Mouse (Mus musculus) CD4-positive helper T cell, adult 2 months (primary cell): ENCODE data around the gene Rarg.

ENCODE experiments used
- DNase-seq: peaks from one replicate; pipeline ENCODE4 v3.0.0-alpha.2; 2012; ENCODE audit warnings: low read depth, missing footprints, low spot score

Gene Rarg

GRCm38 (mm10) chr15:102258076-102258470 is 756 bp upstream of the Rarg start:
- DNase-seq = peak; percentile 15

GRCm38 (mm10) chr15:102256431-102257201 is 701 bp downstream of the Rarg start:
- no peak for DNase-seq

DNA sequence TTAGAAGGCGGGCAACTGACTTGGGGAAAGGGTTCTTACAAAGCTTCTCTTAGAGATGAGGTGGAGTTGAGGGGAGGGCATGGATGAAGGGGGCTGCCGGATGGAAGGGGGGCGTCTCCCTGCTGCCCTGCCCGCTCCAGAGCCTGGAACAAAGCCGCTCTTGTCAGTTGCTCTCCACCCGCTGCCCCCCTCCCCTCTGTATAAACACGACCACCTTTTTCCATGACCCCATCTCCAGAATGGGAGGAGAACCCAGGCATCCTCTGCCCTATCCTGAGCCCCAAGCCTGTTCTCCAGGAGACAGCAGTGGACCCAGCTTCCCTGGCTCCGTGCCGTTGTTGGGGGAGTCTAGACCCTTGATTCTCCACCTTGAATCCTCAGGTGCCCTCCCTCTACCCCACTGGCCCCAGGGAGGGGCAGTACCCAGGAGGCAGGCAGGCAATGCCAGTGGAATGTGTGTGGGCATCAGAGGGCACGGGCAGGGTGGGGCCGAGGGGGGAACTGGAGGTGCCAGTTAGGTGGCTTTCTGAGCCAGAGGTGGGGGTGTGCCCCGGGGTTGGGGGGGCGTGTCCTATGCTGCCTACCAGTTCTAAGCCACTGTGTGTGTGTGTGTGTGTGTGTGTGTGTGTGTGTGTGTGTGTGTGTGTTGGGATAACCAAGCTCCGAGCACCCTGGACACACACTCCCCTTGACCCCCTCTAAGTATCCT is 1.6 kb downstream of the Rarg start:
- DNase-seq = no peak

GRCm38 (mm10) chr15:102250521-102250920 is 6.8 kb downstream of the Rarg start:
- no peak for DNase-seq

DNA sequence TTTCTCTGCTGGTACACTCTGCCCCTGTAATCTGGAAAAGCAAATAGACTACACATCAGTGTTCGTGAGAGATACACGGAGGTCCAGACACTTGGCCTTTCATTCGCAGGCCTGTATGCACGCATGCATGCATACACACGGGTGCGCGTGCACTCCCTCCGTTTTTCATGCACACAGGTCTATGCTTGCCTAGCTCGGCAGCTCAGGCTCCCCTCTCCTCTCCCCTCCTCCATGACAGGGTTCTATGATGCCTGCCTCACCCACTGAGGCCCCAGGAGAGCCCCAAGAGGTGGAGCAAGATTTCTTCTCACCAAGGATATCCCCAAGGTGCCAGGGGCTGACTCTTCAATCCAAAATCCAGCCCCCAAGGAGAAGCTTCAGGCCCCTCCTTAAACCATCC is 7.3 kb downstream of the Rarg start:
- DNase-seq = no peak

DNA sequence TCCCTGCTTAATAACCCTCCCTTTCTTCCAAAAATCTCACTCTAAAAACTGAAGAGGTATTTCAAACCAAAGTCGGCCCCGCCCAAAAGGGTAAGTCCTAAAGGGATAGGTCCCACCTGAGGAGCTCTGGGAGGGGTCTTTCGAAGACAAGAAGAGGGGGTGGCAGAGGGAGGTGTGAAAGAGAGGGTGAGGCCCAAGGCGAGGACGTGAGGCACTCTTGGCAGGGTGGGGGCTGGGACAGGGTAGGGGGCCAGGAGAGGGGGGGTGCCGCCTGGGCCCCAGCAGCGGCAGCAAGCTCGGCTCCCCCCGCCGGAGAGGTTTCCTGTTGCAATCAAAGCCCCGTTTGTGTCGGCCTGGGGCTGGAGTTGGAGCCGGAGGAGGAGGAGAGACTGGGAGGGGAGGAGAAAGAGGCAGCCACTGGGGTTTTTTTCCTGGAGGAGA is 8.0 kb downstream of the Rarg start:
- no peak for DNase-seq

- peak; percentile 2 for DNase-seq
These were observed 8.5 kb downstream of the Rarg start for GRCm38 (mm10) chr15:102248812-102249191.

GRCm38 (mm10) chr15:102248131-102248811 is 9.0 kb downstream of the Rarg start:
- peak; percentile 10 for DNase-seq

- no peak for DNase-seq
These were observed 9.8 kb downstream of the Rarg start for GRCm38 (mm10) chr15:102247252-102248130.

DNA sequence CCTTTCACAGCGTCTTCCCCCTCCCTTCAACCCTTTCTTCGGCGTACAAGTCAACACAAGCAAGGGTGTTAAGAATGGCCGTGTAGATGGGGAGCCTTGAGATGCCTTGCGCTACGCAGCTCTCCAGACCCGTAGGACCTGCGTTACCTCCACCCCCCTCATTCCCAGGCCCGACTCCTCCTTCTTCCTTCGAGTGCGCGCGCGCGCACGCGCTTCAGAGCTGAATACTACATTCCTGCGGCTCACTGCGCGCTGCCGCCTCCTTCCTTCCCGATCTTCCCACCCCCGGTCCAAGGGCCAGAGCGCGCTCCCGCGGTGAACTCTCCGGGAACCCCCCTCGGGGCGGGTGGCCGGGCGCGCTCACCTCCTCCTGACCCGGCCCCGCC is 10.5 kb downstream of the Rarg start:
- DNase-seq = peak; percentile 89

DNA sequence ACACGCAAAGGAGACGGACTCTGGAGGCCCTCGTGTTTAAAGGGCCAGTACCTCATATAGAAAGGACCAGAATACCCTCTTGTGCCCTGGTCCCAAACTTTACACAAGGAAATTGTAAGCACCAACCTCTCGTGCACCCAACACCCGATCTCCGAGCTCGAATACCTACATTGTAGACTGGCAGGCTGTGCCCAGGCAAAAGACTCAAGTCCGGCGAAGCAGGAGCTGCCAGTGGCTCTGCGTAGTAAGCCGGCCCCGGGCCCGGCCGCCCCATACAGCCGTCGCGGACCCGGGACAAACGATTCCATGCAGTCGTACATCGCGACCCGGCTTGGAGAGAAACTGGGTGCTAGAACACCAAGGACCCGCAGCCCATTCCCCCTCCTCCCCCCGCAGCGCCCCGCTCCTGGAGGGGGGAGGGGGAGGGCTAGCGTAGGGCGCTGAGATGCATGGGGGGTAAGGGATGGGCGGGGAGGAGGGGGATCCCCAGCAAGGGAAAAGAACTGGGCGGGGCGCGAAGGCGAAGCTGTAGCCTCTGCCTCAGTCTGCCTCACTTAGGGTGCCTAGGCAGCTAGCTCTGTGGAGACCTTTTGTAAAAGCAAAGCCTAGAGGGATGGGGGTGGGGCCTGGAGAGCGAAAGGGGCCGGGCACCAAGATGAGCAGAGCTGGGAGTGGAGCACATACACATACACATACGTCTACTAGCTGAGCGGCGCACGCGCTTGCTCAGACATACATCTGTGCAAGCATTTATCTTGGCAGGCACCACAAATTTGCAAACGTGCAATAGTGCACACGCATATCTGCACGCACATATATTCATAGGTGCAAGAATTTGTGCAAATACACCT is 11.2 kb downstream of the Rarg start:
- peak; percentile 93 for DNase-seq

- peak; percentile 57 for DNase-seq
These were observed 11.8 kb downstream of the Rarg start for GRCm38 (mm10) chr15:102245461-102245881.

DNA sequence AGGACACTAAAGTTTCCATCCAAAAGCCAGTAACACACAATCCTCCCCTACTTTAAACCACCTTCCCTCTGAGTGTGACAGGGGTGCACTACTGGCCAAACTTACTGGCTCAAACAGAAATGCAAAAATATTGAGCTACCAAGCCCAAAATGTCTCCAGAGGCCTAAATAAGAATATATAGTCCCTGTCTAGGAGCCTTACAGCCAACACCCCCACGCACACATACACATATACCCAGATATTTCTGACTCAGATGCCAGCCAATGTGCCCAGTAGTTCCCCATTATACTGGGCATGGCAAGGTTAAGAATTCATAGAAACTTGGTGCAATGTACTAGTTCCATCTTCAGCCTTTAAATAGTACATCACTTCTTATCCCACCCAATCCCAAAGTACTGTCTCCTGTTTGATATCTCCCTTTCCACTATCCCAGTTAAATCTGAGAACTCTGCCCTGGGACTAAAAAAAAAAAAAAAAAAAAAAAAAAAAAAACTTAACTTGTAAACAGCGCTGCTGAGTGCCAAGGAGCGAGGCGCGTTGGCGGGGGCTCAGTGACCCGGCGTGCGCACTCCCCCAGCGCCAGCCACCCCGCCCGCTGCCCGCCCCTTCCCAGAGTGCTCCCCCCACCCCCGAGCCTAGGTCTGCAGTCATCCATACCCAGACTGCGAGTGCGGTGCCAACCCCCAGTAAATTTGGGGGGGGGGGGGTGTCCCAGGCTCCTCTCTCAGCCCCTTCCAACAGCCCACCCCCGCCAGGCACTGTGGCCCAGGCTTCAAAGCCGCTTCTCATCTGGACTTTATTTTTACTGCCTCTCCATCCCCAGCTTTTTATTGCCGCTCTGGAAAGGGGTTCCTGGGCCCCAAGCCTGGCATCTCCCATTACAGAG is 12.8 kb downstream of the Rarg start:
- DNase-seq = no peak

- peak; percentile 65 for DNase-seq
These were observed 13.8 kb downstream of the Rarg start for GRCm38 (mm10) chr15:102243229-102244190.

DNA sequence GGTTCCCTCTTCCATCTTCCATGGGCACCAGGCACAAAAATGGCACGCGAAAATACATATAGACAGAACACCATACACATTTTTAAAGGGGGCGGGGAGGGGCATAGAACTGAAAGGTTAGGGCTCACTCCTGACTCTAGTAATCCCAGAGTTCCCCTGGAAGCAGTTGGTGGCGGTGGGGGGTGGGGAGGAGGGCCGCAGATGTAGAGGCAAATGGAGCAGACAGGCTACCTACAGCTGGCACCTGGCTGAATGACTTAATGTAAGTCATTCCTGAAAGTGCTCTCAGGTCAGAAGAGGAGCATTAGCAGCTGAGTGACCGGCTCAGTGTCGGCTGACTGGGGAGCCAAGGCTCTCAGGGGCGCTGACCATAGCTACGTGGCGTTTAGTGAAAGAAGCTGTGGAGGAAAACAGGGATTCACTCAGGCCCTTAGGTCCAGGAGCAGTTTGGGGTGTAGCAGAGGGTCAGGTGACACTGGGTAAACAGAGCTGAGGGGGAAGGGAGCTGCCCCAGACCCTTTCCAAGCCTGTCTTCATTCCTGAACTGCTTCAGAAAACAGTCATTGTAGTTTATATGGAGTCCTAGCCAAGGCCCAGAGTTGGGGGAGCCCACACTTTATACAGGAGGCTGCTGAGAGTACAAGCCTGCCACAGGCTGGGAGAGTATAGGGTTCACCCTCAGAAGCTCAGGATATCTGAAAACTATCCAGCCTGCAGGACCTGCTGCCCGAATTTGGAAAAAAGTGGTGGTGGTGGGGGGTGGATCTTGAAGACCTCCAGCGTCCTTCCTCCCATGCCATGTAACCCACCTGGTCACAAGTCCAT is 14.7 kb downstream of the Rarg start:
- DNase-seq = no peak

- DNase-seq = no peak
These were observed 16.7 kb downstream of the Rarg start for GRCm38 (mm10) chr15:102240607-102241006.

GRCm38 (mm10) chr15:102239851-102240250 is 17.5 kb downstream of the Rarg start:
- DNase-seq = no peak

DNA sequence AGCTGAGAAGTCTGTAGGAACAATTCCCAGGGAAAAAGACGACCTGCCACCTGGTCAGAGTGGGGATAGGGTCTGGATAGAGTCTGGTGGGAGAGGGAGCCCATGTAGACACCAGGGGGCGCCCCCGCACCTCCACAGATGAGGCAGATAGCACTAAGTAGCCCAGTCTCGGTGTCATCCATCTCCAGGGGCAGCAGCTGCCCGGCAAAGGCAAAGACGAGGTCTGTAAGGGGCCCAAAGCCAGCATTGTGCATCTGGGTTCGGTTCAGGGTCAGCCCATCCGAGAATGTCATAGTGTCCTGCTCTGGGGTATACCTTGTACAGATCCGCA is 18.1 kb downstream of the Rarg start:
- DNase-seq = peak; percentile 75
